Mouse (Mus musculus): Measurements from ENCODE around the gene Ugt1a7c. TPM values are rescaled to one million over a fixed set of nuclear protein-coding genes. Genes with fewer than 3 reads are reported as not detected.

Ugt1a7c gene
- total and polyA plus RNA-seq, 3 experiments, result not detected

GRCm38 (mm10) chr1:88253540-88253939 lies 158.7 kb downstream of the Ugt1a7c start:
- Histone ChIP-seq H3K4me3 (ENCODE audit: control insufficient read depth in 1 of 2, insufficient read depth in 1 of 2, low read depth in 2 of 2, low read length in 2 of 2) (no peak overlapping the region), H3K4me1 (ENCODE audit: control insufficient read depth in 1 of 2, insufficient read depth in 2 of 2, low read length in 2 of 2) (0 out of 4 replicates have a peak, but pooled peaks cover 0 to 3% of the 10 kb centered on the region in 2 experiments)

GRCm38 (mm10) chr1:88254793-88255465 lies 160.1 kb downstream of the Ugt1a7c start:
- Histone ChIP-seq H3K27ac (ENCODE audit: control insufficient read depth, low read depth, low read length) (no peak overlapping the region), H3K4me3 (ENCODE audit: control insufficient read depth in 1 of 2, insufficient read depth in 1 of 2, low read depth in 2 of 2, low read length in 2 of 2) (no peak overlapping the region), H3K4me1 (ENCODE audit: control insufficient read depth in 1 of 2, insufficient read depth in 2 of 2, low read length in 2 of 2) (0 out of 4 replicates have a peak, but pooled peaks cover 0 to 3% of the 10 kb centered on the region in 2 experiments), H3K9me3 (replicated peaks; ENCODE audit: insufficient read depth, low read length) (no peaks in the 10 kb centered on the region), H3K9ac (ENCODE audit: control insufficient read depth, low read depth, low read length, poor library complexity, severe bottlenecking) (no peak overlapping the region), H3K27me3 (ENCODE audit: control insufficient read depth in 1 of 2, insufficient read depth in 2 of 2, low read length in 2 of 2) (no peaks in the 10 kb centered on the region), H3K79me2 (ENCODE audit: control insufficient read depth, insufficient read depth, low read length, poor library complexity) (no peaks in the 10 kb centered on the region), H3K36me3 (ENCODE audit: control insufficient read depth in 1 of 2, insufficient read depth in 2 of 2, low read length in 2 of 2) (no peaks in the 10 kb centered on the region)
- TF ChIP-seq TBP (IDR thresholded peaks at IDR 0.05; ENCODE audit: low read depth, low read length), result no peak
- TF ChIP-seq TAL1 (IDR thresholded peaks at IDR 0.05; ENCODE audit: low read length), result peak; percentile 8; the same call in 1 of the 2 replicates
- DNase-seq (ENCODE audit: low read depth, low spot score), result no peak

More at GRCm38 (mm10) chr1:88253540-88253939, 158.7 kb downstream of the Ugt1a7c start:
- Histone ChIP-seq H3K27ac (ENCODE audit: control insufficient read depth, low read depth, low read length) (no peak overlapping the region), H3K27me3 (ENCODE audit: control insufficient read depth in 1 of 2, insufficient read depth in 2 of 2, low read length in 2 of 2) (no peaks in the 10 kb centered on the region), H3K79me2 (ENCODE audit: control insufficient read depth, insufficient read depth, low read length, poor library complexity) (no peaks in the 10 kb centered on the region), H3K36me3 (ENCODE audit: control insufficient read depth in 1 of 2, insufficient read depth in 2 of 2, low read length in 2 of 2) (no peaks in the 10 kb centered on the region), H3K9ac (ENCODE audit: control insufficient read depth, low read depth, low read length, poor library complexity, severe bottlenecking) (no peak overlapping the region), H3K9me3 (replicated peaks; ENCODE audit: insufficient read depth, low read length) (no peaks in the 10 kb centered on the region)
- TF ChIP-seq POLR2AphosphoS5 (IDR thresholded peaks at IDR 0.05; ENCODE audit: borderline replicate concordance, low read depth, low read length) (no peak), KAT2A (conservative IDR thresholded peaks at IDR 0.05; ENCODE audit: low read depth, low read length) (no peak), SMC3 (IDR thresholded peaks at IDR 0.05; ENCODE audit: low read depth, low read length) (no peak), NELFE (IDR thresholded peaks at IDR 0.05; ENCODE audit: low read depth, low read length) (no peak), MYC (IDR thresholded peaks at IDR 0.05; ENCODE audit: low read depth, low read length) (no peak), MYB (IDR thresholded peaks at IDR 0.05; ENCODE audit: low read depth, low read length) (no peak)
- no peak for DNase-seq (ENCODE audit: low read depth, low spot score)

- H3K4me3 ChIP-seq (ENCODE audit: control insufficient read depth in 1 of 2, insufficient read depth in 1 of 2, low read depth in 2 of 2, low read length in 2 of 2), result no peak overlapping the region
- H3K9ac ChIP-seq (ENCODE audit: control insufficient read depth, low read depth, low read length, poor library complexity, severe bottlenecking), result no peak overlapping the region
- no peak overlapping the region for H3K27ac ChIP-seq (ENCODE audit: control insufficient read depth, low read depth, low read length)
- 0 out of 4 replicates have a peak, but pooled peaks cover 0 to 3% of the 10 kb centered on the region in 2 experiments for H3K4me1 ChIP-seq (ENCODE audit: control insufficient read depth in 1 of 2, insufficient read depth in 2 of 2, low read length in 2 of 2)
- TF ChIP-seq MEF2A (IDR thresholded peaks at IDR 0.05; ENCODE audit: extremely low read depth, insufficient replicate concordance, low read depth, low read length, poor library complexity, severe bottlenecking), result no peak
- TF ChIP-seq TCF12 (IDR thresholded peaks at IDR 0.05; ENCODE audit: low read depth, low read length), result no peak
- no peaks in the 10 kb centered on the region for H3K27me3 ChIP-seq (ENCODE audit: control insufficient read depth in 1 of 2, insufficient read depth in 2 of 2, low read length in 2 of 2)
- H3K36me3 ChIP-seq (ENCODE audit: control insufficient read depth in 1 of 2, insufficient read depth in 2 of 2, low read length in 2 of 2), result no peaks in the 10 kb centered on the region
- no peak for DNase-seq (ENCODE audit: low read depth, low spot score)
- H3K79me2 ChIP-seq (ENCODE audit: control insufficient read depth, insufficient read depth, low read length, poor library complexity), result no peaks in the 10 kb centered on the region
- no peaks in the 10 kb centered on the region for H3K9me3 ChIP-seq (replicated peaks; ENCODE audit: insufficient read depth, low read length)
Observed at GRCm38 (mm10) chr1:88255466-88255857, 160.6 kb downstream of the Ugt1a7c start.
